Mouse (Mus musculus) neural tube, embryonic 13.5 days (tissue): ENCODE results near the gene Calu. TPM values are rescaled to one million over a fixed set of nuclear protein-coding genes. Genes with fewer than 3 reads are reported as not detected.
A peak's percentile ranks its signal among the peaks of the same experiment; 100 is the strongest.
"Not testable (repeated sequence)": the region's sequence is repeated elsewhere in the genome, so short reads cannot be mapped to it uniquely, and the experiment has no call there.

ENCODE experiments used
- ATAC-seq: fragments of 200-750 bp; cut with Nextera tagmentation; 2 replicates; pipeline ENCODE4 v1.8.0; 2017; ENCODE audit warnings: low read depth, mild to moderate bottlenecking, moderate TSS enrichment, moderate library complexity
- H3K27ac ChIP-seq: fragments of 300-500 bp; sonication (generic); replicated peaks from 2 replicates; pipeline ENCODE4 v1.5.1; 2015; ENCODE audit warnings: moderate library complexity, mild to moderate bottlenecking, inconsistent platforms
- H3K27me3 ChIP-seq: fragments of 300-500 bp; sonication (generic); 2 replicates; pipeline ENCODE4 v1.6.1; 2015; ENCODE audit warnings: mild to moderate bottlenecking, inconsistent platforms
- H3K36me3 ChIP-seq: fragments of 300-500 bp; sonication (generic); 2 replicates; pipeline ENCODE4 v1.6.1; 2015; ENCODE audit warnings: mild to moderate bottlenecking, inconsistent platforms
- H3K4me1 ChIP-seq: fragments of 300-500 bp; sonication (generic); replicated peaks from 2 replicates; pipeline ENCODE4 v1.6.1; 2015; ENCODE audit warnings: inconsistent platforms
- H3K4me2 ChIP-seq: fragments of 300-500 bp; sonication (generic); 2 replicates; pipeline ENCODE4 v1.6.1; 2015; ENCODE audit warnings: inconsistent platforms, mild to moderate bottlenecking, moderate library complexity
- H3K4me3 ChIP-seq: fragments of 300-500 bp; sonication (generic); 2 replicates; pipeline ENCODE4 v1.5.1; 2015; ENCODE audit warnings: mild to moderate bottlenecking, inconsistent platforms
- H3K9ac ChIP-seq: fragments of 300-500 bp; sonication (generic); 2 replicates; pipeline ENCODE4 v1.6.1; 2015; ENCODE audit warnings: moderate library complexity, mild to moderate bottlenecking, inconsistent platforms
- H3K9me3 ChIP-seq: fragments of 300-500 bp; sonication (generic); 2 replicates; pipeline ENCODE4 v1.6.1; 2016; ENCODE audit warnings: inconsistent platforms
- WGBS: fragments of 180-500 bp; shearing (Covaris S2); methylation state at CpG from one replicate; pipeline ENCODE4 v1.1.7; 2015; 5-methylcytosine and 5-hydroxymethylcytosine counted together
- polyA plus RNA-seq: library from polyadenylated mRNA; unstranded; fragments of >200 nt; fragmentation: Nextera tagmentation; extraction: Ambion mirVana; gene quantifications from 2 replicates; pipeline ENCODE4 v1.2.1, GENCODE M21; 2015

The Calu gene
- polyA plus RNA-seq, 1 experiment from 2014 or later: 180 TPM

DNA sequence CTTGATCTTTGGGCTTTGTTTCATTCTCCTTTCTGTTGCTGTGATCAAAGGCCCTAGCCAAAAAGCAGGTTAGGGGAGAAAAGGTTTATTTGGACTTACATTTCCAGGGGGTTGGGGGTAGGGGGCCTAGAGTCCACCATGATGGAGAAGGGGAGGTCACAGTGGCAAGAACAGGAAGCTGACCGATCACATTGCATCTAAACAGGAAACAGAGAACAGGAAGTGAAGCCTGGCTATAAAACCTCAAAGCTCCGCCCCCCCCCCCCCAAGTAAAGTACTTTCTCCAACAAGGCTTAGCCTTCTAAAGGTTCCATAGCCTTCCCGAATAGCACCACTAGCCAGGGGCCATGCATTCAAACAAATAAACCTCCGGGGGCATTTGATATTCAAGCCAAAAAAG, 25.1 kb upstream of the Calu start:
- H3K36me3 ChIP-seq: no peaks in the 10 kb centered on the region
- H3K4me2 ChIP-seq: no peak overlapping the region
- 87% methylated on average over 4 of the region's 4 CpGs for WGBS
- H3K27ac ChIP-seq: no peak overlapping the region
- no peak for ATAC-seq
- no peaks in the 10 kb centered on the region for H3K27me3 ChIP-seq
- H3K4me1 ChIP-seq: no peaks in the 10 kb centered on the region
- no peak overlapping the region for H3K9ac ChIP-seq
- H3K4me3 ChIP-seq: no peak overlapping the region
- H3K9me3 ChIP-seq: no peaks in the 10 kb centered on the region

DNA sequence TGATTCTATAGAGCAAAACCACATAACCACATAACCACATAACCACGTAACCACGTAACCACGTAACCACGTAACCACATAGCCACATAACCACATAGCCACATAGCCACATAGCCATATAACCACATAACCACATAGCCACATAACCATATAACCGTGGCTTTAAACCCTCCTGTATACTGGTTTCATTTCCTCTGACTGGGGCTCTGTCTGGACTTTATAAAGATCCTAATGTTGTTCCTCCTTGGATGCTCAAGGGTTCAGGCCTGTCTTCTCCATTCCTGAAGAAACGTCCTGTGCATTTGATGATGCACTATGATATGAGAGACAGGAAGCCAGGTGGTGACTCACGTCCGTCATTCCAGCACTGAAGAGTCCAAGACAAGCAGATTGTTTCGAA, 20.9 kb upstream of the Calu start:
- no peak overlapping the region for H3K27ac ChIP-seq

GRCm38 (mm10) chr6:29329514-29329913, 18.4 kb upstream of the Calu start:
- no peak overlapping the region for H3K4me2 ChIP-seq
- no peak for ATAC-seq
- H3K4me1 ChIP-seq: no peaks in the 10 kb centered on the region
- H3K27me3 ChIP-seq: no peaks in the 10 kb centered on the region
- no peaks in the 10 kb centered on the region for H3K36me3 ChIP-seq
- WGBS: 81% methylated on average over 4 of the region's 4 CpGs
- H3K9ac ChIP-seq: no peak overlapping the region
- H3K4me3 ChIP-seq: no peak overlapping the region
- no peak overlapping the region for H3K27ac ChIP-seq
- H3K9me3 ChIP-seq: no peaks in the 10 kb centered on the region

More for the DNA sequence above, 20.9 kb upstream of the Calu start:
- no peaks in the 10 kb centered on the region for H3K4me1 ChIP-seq
- ATAC-seq: no peak
- H3K36me3 ChIP-seq: no peaks in the 10 kb centered on the region
- H3K27me3 ChIP-seq: no peaks in the 10 kb centered on the region
- no peak overlapping the region for H3K9ac ChIP-seq
- H3K9me3 ChIP-seq: no peaks in the 10 kb centered on the region
- H3K4me2 ChIP-seq: no peak overlapping the region
- 86% methylated on average over 9 of the region's 9 CpGs for WGBS
- H3K4me3 ChIP-seq: no peak overlapping the region

DNA sequence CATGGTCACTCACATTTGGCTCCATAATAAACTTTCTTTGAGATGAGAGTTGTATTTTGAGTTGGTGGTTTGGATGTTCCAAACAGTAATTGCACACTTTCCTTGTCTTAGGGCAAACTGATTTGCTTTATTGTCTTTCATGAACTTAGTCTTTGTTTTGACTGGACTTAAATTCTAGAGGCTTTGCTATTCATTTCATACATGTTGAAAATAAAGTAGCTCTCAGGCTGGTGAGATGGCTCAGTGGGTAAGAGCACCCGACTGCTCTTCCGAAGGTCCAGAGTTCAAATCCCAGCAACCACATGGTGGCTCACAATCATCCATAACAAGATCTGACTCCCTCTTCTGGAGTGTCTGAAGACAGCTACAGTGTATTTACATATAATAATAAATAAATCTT, 1.4 kb upstream of the Calu start:
- not testable (repeated sequence) for H3K36me3 ChIP-seq, H3K9ac ChIP-seq, H3K4me3 ChIP-seq, H3K4me2 ChIP-seq, H3K27me3 ChIP-seq, ATAC-seq, H3K9me3 ChIP-seq, H3K27ac ChIP-seq
- peaks cover 16% of the 10 kb centered on the region for H3K4me1 ChIP-seq
- 96% methylated on average over 2 of the region's 2 CpGs for WGBS

GRCm38 (mm10) chr6:29347189-29347588, 680 bp upstream of the Calu start:
- H3K9ac ChIP-seq: peak overlapping the region; percentile 76
- H3K27me3 ChIP-seq: no peaks in the 10 kb centered on the region
- peaks cover 16% of the 10 kb centered on the region for H3K4me1 ChIP-seq
- WGBS: 36% methylated on average over 7 of the region's 7 CpGs
- peak overlapping the region; percentile 67 for H3K4me3 ChIP-seq
- peak overlapping the region; percentile 86 for H3K27ac ChIP-seq
- no peak for ATAC-seq
- H3K4me2 ChIP-seq: peak overlapping the region; percentile 77
- H3K36me3 ChIP-seq: no peaks in the 10 kb centered on the region
- H3K9me3 ChIP-seq: no peaks in the 10 kb centered on the region

- no peaks in the 10 kb centered on the region for H3K36me3 ChIP-seq
- no peak; the same call in 1 of the 2 replicates for ATAC-seq
- H3K9ac ChIP-seq: peak overlapping the region; percentile 81
- peak overlapping the region; percentile 74 for H3K4me2 ChIP-seq
- WGBS: under 1% methylated on average over 15 of the region's 15 CpGs
- H3K27me3 ChIP-seq: no peaks in the 10 kb centered on the region
- H3K27ac ChIP-seq: peak overlapping the region; percentile 78
- no peaks in the 10 kb centered on the region for H3K9me3 ChIP-seq
- peaks cover 16% of the 10 kb centered on the region for H3K4me1 ChIP-seq
- H3K4me3 ChIP-seq: peak overlapping the region; percentile 67
Observed at GRCm38 (mm10) chr6:29348371-29348724, 479 bp downstream of the Calu start.

GRCm38 (mm10) chr6:29351613-29352012, 3.7 kb downstream of the Calu start:
- Histone ChIP-seq H3K27me3 (no peaks in the 10 kb centered on the region), H3K9ac (no peak overlapping the region), H3K27ac (no peak overlapping the region), H3K36me3 (peaks cover 4% of the 10 kb centered on the region; the same call in 1 of the 2 replicates), H3K4me1 (peaks cover 16% of the 10 kb centered on the region), H3K4me2 (no peak overlapping the region), H3K9me3 (no peaks in the 10 kb centered on the region), H3K4me3 (no peak overlapping the region)
- ATAC-seq: no peak

- H3K36me3 ChIP-seq: peaks cover 13% of the 10 kb centered on the region
- H3K9me3 ChIP-seq: no peaks in the 10 kb centered on the region
- H3K27me3 ChIP-seq: no peaks in the 10 kb centered on the region
- 61% methylated on average over 5 of the region's 5 CpGs for WGBS
- ATAC-seq: no peak
- no peak overlapping the region for H3K9ac ChIP-seq
- H3K4me3 ChIP-seq: no peak overlapping the region
- H3K4me1 ChIP-seq: peaks cover 9% of the 10 kb centered on the region
- H3K4me2 ChIP-seq: no peak overlapping the region
- H3K27ac ChIP-seq: no peak overlapping the region
Observed at GRCm38 (mm10) chr6:29352816-29353215, 4.9 kb downstream of the Calu start.

- H3K4me2 ChIP-seq: no peak overlapping the region
- H3K36me3 ChIP-seq: peaks cover 29% of the 10 kb centered on the region
- ATAC-seq: no peak
Observed at GRCm38 (mm10) chr6:29359386-29359785, 11.5 kb downstream of the Calu start.

GRCm38 (mm10) chr6:29360211-29360610, 12.3 kb downstream of the Calu start:
- peaks cover 10% of the 10 kb centered on the region; the same call in 1 of the 2 replicates for H3K4me1 ChIP-seq
- H3K4me3 ChIP-seq: no peak overlapping the region
- H3K9ac ChIP-seq: no peak overlapping the region
- no peaks in the 10 kb centered on the region for H3K27me3 ChIP-seq
- peaks cover 29% of the 10 kb centered on the region for H3K36me3 ChIP-seq
- no peaks in the 10 kb centered on the region for H3K9me3 ChIP-seq
- 90% methylated on average over 6 of the region's 6 CpGs for WGBS
- no peak for ATAC-seq
- H3K27ac ChIP-seq: no peak overlapping the region
- no peak overlapping the region for H3K4me2 ChIP-seq

More at GRCm38 (mm10) chr6:29359386-29359785, 11.5 kb downstream of the Calu start:
- no peaks in the 10 kb centered on the region for H3K27me3 ChIP-seq
- peaks cover 10% of the 10 kb centered on the region; the same call in 1 of the 2 replicates for H3K4me1 ChIP-seq
- H3K27ac ChIP-seq: no peak overlapping the region
- H3K9me3 ChIP-seq: no peaks in the 10 kb centered on the region
- no peak overlapping the region for H3K9ac ChIP-seq
- WGBS: 91% methylated on average over 3 of the region's 3 CpGs
- H3K4me3 ChIP-seq: no peak overlapping the region

GRCm38 (mm10) chr6:29362246-29363128, 14.6 kb downstream of the Calu start:
- peak overlapping the region; percentile 33; the same call in 1 of the 2 replicates for H3K27ac ChIP-seq
- no peak for ATAC-seq
- peaks cover 10% of the 10 kb centered on the region; the same call in 1 of the 2 replicates for H3K4me1 ChIP-seq
- H3K36me3 ChIP-seq: peaks cover 34% of the 10 kb centered on the region
- no peaks in the 10 kb centered on the region for H3K9me3 ChIP-seq
- H3K4me3 ChIP-seq: no peak overlapping the region
- no peak overlapping the region for H3K4me2 ChIP-seq
- 58% methylated on average over 7 of the region's 7 CpGs for WGBS
- H3K27me3 ChIP-seq: no peaks in the 10 kb centered on the region
- no peak overlapping the region for H3K9ac ChIP-seq

DNA sequence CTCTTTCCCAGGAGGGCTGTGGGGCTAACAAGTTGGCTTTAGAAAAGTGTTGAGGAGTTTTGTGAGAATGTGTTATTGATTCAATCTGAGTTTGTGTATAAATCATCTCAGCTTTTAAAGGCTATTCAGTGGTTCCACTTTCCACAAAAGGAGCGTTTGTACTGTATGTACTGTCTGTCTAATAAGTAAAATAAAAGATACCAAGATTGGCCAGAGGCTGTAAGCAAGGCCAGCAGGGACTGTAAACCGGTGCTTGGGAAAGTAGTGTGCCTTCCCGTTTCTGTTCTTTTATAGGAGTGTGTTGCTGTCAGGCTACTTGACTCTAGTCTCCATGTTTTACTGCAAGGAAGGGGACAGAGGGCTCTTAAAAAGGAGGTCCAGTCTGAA, 15.3 kb downstream of the Calu start:
- H3K9ac ChIP-seq: no peak overlapping the region
- H3K27ac ChIP-seq: 0 out of 2 replicates have a peak overlapping the region, but pooled peaks have one; percentile 33
- H3K9me3 ChIP-seq: no peaks in the 10 kb centered on the region
- H3K4me3 ChIP-seq: no peak overlapping the region
- H3K4me1 ChIP-seq: peaks cover 10% of the 10 kb centered on the region; the same call in 1 of the 2 replicates
- 75% methylated on average over 3 of the region's 3 CpGs for WGBS
- H3K27me3 ChIP-seq: no peaks in the 10 kb centered on the region
- ATAC-seq: no peak
- no peak overlapping the region for H3K4me2 ChIP-seq
- H3K36me3 ChIP-seq: peaks cover 35% of the 10 kb centered on the region
